Mouse (Mus musculus) kidney, embryonic 15.5 days (tissue): ENCODE results near the gene Lrmda. TPM values are rescaled to one million over a fixed set of nuclear protein-coding genes. Genes with fewer than 3 reads are reported as not detected.
A peak's percentile ranks its signal among the peaks of the same experiment; 100 is the strongest.

Experiments
- ATAC-seq: fragments of 200-750 bp; cut with Nextera tagmentation; replicated peaks from 2 replicates; pipeline ENCODE4 v1.8.0; 2017; ENCODE audit warnings: moderate TSS enrichment; ENCODE audit not compliant: low FRiP score
- H3K27ac ChIP-seq: fragments of 300-500 bp; sonication (generic); 2 replicates; pipeline ENCODE4 v1.5.1; 2015; ENCODE audit warnings: mild to moderate bottlenecking, inconsistent platforms
- H3K27me3 ChIP-seq: fragments of 300-500 bp; sonication (generic); 2 replicates; pipeline ENCODE4 v1.6.1; 2015; ENCODE audit warnings: inconsistent platforms
- H3K36me3 ChIP-seq: fragments of 300-500 bp; sonication (generic); 2 replicates; pipeline ENCODE4 v1.6.1; 2015; ENCODE audit warnings: inconsistent platforms
- H3K4me1 ChIP-seq: fragments of 300-500 bp; sonication (generic); 2 replicates; pipeline ENCODE4 v1.6.1; 2015; ENCODE audit warnings: inconsistent platforms
- H3K4me2 ChIP-seq: fragments of 300-500 bp; sonication (generic); 2 replicates; pipeline ENCODE4 v1.6.1; 2015; ENCODE audit warnings: moderate library complexity, mild to moderate bottlenecking, inconsistent platforms
- H3K4me3 ChIP-seq: fragments of 300-500 bp; sonication (generic); replicated peaks from 2 replicates; pipeline ENCODE4 v1.5.1; 2015; ENCODE audit warnings: mild to moderate bottlenecking, inconsistent platforms
- H3K9ac ChIP-seq: fragments of 300-500 bp; sonication (generic); 2 replicates; pipeline ENCODE4 v1.6.1; 2015; ENCODE audit warnings: mild to moderate bottlenecking, inconsistent platforms
- H3K9me3 ChIP-seq: fragments of 300-500 bp; sonication (generic); replicated peaks from 2 replicates; pipeline ENCODE4 v1.6.1; 2016; ENCODE audit warnings: inconsistent platforms
- WGBS: fragments of 180-500 bp; shearing (Covaris S2); methylation state at CpG from one replicate; pipeline ENCODE4 v1.1.7; 2015; ENCODE audit warnings: mixed read lengths; 5-methylcytosine and 5-hydroxymethylcytosine counted together
- polyA plus RNA-seq: library from polyadenylated mRNA; unstranded; fragments of >200 nt; fragmentation: Nextera tagmentation; extraction: Ambion mirVana; gene quantifications from 2 replicates; pipeline ENCODE4 v1.2.1, GENCODE M21; 2015

The Lrmda gene
- polyA plus RNA-seq, 1 experiment from 2014 or later: 1.1 TPM

DNA sequence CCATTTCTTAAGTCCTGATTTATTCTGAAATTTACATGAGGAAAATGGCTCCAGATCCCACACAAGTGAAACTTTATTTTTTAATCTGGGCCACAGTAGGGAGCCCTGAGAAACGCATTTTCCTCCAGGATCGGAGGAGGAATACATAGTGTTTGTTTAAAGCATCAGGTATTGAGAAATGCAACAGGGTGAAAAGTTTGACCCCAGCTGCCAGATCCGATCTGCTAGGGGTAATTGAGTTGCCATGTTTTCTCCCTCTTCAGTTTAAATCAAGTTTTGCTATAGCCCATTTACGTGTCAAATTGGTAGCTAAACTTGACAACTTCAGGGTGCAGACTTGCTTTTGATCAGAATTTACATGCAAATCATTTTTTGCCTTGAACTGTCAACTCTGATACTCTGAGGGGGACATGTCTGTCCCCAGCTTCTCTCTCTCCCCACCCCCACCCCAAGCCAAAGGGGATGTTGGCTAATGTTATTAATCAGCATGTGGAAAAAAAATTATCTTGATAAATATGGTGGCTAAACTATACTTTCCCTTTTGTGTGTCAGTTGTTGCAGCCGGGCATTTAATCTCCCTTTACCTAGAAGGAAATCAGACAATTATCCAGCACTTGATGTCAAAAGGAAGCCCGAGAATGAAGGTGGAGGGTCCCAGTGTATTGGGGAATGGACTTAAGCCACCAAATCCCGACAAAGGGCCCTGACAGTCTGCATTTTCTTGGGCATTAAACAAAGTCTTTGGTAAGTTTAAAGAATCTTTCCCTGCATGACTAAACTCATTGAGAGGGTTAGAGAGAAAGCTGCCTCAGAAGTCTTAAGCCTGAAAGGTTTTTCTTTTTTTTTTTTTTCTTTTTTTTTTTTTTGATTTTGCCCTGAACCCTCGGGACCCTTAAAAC, 94.2 kb downstream of the Lrmda start:
- 58% methylated on average over 8 of the region's 8 CpGs for WGBS
- no peak for ATAC-seq
- no peaks in the 10 kb centered on the region for H3K36me3 ChIP-seq
- H3K4me3 ChIP-seq: no peak overlapping the region
- H3K9me3 ChIP-seq: no peaks in the 10 kb centered on the region
- no peak overlapping the region for H3K4me2 ChIP-seq
- H3K9ac ChIP-seq: no peak overlapping the region
- peaks cover 43% of the 10 kb centered on the region for H3K4me1 ChIP-seq
- H3K27ac ChIP-seq: no peak overlapping the region
- H3K27me3 ChIP-seq: peaks cover 25% of the 10 kb centered on the region

DNA sequence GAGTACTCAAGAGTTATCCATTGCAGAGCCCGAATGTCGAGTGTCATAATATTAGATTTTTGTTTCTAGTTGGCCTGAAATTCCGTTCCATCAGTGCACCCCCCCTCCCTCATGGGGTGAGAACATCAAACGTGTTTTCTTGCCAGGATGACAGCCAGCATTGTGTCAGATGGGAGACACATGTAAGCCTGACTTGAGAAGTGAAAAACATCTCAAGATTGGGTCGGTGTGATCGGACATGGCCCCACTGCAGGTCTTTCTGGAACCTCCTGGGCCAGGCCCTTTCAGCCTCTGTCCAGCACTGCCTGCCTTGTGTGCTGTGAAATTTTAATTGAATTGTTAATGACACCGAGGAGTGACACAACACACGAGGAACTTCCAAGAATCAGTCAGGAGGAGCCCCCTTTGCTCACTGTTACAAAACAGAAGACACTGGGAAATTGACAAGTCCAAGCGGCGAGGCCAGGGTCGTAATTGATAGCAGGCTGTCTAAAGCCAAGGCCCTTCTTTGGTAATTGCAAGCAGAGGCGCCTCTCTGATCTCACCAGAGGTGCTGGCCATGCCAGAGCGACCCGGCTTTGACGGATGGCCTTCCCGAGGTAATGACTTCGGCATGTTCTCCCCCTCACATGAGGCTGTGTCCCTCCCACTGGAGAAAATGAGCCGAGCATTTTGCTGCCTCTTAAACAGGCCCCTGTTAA, 95.3 kb downstream of the Lrmda start:
- Histone ChIP-seq H3K9me3 (no peaks in the 10 kb centered on the region), H3K4me3 (no peak overlapping the region), H3K4me2 (no peak overlapping the region), H3K9ac (no peak overlapping the region), H3K27me3 (peaks cover 22% of the 10 kb centered on the region), H3K4me1 (peaks cover 36% of the 10 kb centered on the region), H3K27ac (0 out of 2 replicates have a peak overlapping the region, but pooled peaks have one; percentile 5), H3K36me3 (no peaks in the 10 kb centered on the region)
- 26% methylated on average over 18 of the region's 18 CpGs for WGBS
- peak; percentile 78 for ATAC-seq

DNA sequence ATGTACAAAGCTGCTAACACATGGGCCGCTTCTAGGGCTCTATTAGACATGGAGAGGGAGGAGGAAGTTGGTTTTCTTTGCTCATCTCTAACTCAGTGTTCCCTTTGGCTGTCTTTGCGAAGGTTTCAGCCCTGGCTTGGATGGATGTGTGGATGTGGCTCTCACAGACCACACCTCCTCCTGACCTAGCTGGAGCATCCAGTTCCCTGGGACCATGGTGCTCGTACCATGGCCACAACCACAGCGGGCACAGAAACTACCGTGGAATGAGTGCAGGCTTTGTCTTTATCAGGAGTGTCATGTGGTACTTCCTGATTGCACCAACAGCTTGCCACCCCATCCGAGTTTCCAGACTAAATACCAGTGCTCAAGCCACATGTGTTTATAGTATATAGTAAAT, 98.6 kb downstream of the Lrmda start:
- Histone ChIP-seq H3K4me3 (no peak overlapping the region), H3K36me3 (no peaks in the 10 kb centered on the region), H3K27ac (no peak overlapping the region), H3K4me2 (no peak overlapping the region), H3K9me3 (no peaks in the 10 kb centered on the region), H3K4me1 (peaks cover 26% of the 10 kb centered on the region), H3K27me3 (peaks cover 10% of the 10 kb centered on the region; the same call in 1 of the 2 replicates), H3K9ac (no peak overlapping the region)
- WGBS: 70% methylated on average over 6 of the region's 6 CpGs
- ATAC-seq: no peak

DNA sequence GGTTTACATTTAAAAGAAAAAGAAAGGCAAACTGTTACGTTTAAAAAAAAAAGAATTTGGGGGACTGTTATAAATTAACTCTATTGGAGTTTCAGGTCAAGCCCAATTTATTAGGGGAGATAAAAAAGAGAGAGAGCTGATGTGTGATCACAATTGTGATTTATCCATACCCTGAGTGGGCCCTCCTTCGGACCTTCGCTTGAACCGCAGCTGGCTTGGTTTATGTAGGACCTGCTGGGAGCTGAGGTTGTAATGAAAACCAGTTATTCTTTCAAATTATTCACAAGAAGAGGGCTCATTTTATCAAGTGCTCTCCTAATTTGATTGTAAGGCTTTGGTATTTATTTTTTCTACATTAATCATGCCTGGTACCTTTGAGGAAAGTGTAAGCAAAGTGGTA, 99.0 kb downstream of the Lrmda start:
- H3K4me1 ChIP-seq: peaks cover 24% of the 10 kb centered on the region
- H3K36me3 ChIP-seq: no peaks in the 10 kb centered on the region
- no peak for ATAC-seq
- 42% methylated on average over 4 of the region's 4 CpGs for WGBS
- H3K27me3 ChIP-seq: peaks cover 10% of the 10 kb centered on the region; the same call in 1 of the 2 replicates
- H3K9ac ChIP-seq: no peak overlapping the region
- no peak overlapping the region for H3K27ac ChIP-seq
- no peaks in the 10 kb centered on the region for H3K9me3 ChIP-seq
- H3K4me3 ChIP-seq: no peak overlapping the region
- H3K4me2 ChIP-seq: no peak overlapping the region

DNA sequence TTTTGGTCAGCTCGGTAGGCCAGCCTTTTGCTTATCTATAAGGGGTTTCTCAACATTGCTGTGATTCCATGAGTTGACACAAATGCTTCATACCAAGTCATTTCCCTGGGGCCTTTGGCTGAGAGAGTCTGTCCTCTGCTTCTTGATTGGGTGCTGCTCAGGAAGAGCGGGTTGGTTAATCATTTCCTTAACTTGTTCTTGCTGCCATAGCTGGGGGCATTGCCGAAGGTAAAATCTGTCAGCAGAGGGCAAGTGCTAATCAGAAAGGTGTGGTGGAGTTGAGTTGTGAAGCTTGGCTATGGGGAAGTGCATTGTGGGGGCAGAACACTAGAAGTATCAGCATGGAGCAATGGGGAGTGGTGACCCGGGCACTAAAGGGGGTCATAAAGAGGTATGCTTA, 106.8 kb downstream of the Lrmda start:
- no peak overlapping the region for H3K9ac ChIP-seq
- H3K27me3 ChIP-seq: peaks cover 3% of the 10 kb centered on the region; the same call in 1 of the 2 replicates
- no peaks in the 10 kb centered on the region for H3K9me3 ChIP-seq
- H3K4me3 ChIP-seq: no peak overlapping the region
- 69% methylated on average over 4 of the region's 4 CpGs for WGBS
- H3K27ac ChIP-seq: 0 out of 2 replicates have a peak overlapping the region, but pooled peaks have one; percentile 37
- H3K4me2 ChIP-seq: no peak overlapping the region
- H3K4me1 ChIP-seq: peaks cover 7% of the 10 kb centered on the region
- ATAC-seq: 0 out of 2 replicates have a peak, but pooled peaks have one; percentile 18
- H3K36me3 ChIP-seq: no peaks in the 10 kb centered on the region

DNA sequence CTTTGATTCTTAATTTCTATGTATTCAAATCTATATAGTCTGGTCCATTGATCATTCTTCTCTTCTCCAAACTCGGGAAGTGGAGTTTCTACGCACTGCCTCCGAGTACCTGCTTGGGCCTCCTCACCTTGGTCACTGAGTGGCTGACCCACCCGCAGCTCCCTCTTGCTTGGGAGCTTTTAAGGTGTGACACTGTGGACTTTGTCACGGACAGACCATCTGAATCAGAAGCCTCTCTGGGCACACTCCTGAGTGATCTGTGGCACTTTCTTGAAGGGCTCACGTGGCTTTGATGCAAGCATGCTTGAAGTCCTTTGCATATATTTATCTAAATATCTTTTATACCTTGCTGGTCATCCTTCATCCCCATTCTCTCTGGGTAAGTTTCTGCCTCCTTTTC, 107.3 kb downstream of the Lrmda start:
- H3K27ac ChIP-seq: 0 out of 2 replicates have a peak overlapping the region, but pooled peaks have one; percentile 37
- WGBS: 83% methylated on average over 6 of the region's 6 CpGs

DNA sequence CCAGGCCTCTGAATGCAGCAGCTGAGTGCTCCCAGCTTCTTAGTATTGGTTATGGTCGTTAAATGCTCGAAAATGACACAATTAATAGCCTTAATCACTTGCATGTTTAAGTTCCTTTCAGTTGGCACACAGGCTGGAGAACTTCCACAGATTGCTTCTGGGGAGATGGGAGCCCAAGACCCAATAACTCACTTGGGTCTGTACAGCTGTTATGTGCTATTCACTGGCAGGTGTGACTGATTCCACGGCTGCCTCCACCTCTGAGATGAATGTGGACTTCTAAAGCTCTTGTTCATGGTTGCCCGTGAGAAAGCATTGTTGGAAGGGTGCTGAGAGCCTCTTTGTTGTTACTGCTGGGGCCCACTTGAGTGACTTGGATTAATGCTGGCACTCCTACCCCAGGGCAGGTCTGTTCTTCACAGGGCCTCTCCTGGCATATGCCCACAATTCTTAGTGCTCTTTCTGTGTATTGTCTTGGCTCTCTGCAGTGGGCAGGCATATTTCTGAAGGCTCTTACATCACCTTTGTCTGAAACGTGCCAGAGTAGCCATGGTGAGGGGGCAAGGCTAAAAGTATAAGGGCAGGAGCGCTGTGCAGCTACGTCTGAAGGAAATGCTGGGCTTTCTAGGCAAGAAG, 111.6 kb downstream of the Lrmda start:
- no peak overlapping the region for H3K9ac ChIP-seq
- H3K27me3 ChIP-seq: no peaks in the 10 kb centered on the region
- H3K4me3 ChIP-seq: no peak overlapping the region
- peaks cover 7% of the 10 kb centered on the region for H3K4me1 ChIP-seq
- no peak overlapping the region for H3K4me2 ChIP-seq
- no peaks in the 10 kb centered on the region for H3K36me3 ChIP-seq
- no peak for ATAC-seq
- WGBS: 64% methylated on average over 7 of the region's 7 CpGs
- no peaks in the 10 kb centered on the region for H3K9me3 ChIP-seq
- no peak overlapping the region for H3K27ac ChIP-seq

More for the DNA sequence above, 107.3 kb downstream of the Lrmda start:
- Histone ChIP-seq H3K9ac (no peak overlapping the region), H3K36me3 (no peaks in the 10 kb centered on the region), H3K4me2 (no peak overlapping the region), H3K4me3 (no peak overlapping the region), H3K9me3 (no peaks in the 10 kb centered on the region), H3K27me3 (peaks cover 3% of the 10 kb centered on the region; the same call in 1 of the 2 replicates), H3K4me1 (peaks cover 7% of the 10 kb centered on the region)
- no peak for ATAC-seq

DNA sequence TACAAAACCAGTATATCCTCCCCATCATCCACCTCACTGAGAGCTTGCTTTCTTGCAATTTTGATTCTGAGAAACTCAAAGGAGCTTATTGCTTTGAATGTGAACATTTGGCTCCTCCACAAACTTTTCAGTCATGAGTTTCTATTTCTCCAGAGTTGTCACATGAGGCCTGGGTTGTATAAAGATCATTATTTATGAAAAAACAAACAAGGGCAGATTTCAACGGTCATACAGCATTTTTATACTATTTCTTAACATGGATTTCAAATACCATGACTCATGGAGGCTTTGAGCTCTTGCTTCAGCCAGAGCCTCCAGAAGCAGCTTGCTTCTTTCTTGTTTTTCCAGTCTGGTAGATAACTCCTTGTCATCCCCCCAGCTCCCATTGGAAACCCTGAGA, 119.8 kb downstream of the Lrmda start:
- Histone ChIP-seq H3K4me3 (no peak overlapping the region), H3K9me3 (no peaks in the 10 kb centered on the region), H3K9ac (no peak overlapping the region), H3K36me3 (no peaks in the 10 kb centered on the region), H3K4me2 (no peak overlapping the region), H3K4me1 (no peaks in the 10 kb centered on the region; the same call in 1 of the 2 replicates), H3K27ac (no peak overlapping the region), H3K27me3 (peaks cover 3% of the 10 kb centered on the region; the same call in 1 of the 2 replicates)
- WGBS: 78% methylated on average over 1 of the region's 1 CpGs
- no peak for ATAC-seq

DNA sequence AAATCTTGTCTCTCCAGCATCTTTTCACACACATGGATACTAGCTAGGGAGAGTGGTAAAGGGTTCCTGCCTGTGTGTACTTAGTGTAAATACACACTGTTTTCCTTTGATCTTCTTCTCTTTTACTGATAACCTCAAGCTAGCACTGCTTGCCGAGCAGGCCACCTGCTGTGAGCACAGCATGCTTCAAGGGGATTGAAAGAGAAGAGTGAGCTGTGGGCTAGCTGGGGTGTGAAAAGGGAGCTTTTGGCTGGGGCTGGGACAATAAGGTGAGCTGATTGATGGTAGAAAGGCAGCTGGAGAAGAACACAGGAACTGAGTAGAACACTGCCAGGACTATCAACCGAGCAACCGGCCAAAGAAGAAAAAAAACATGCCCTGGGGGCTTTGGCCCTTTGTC, 124.5 kb downstream of the Lrmda start:
- H3K27me3 ChIP-seq: peaks cover 3% of the 10 kb centered on the region; the same call in 1 of the 2 replicates
- no peak overlapping the region for H3K4me3 ChIP-seq
- no peak overlapping the region for H3K9ac ChIP-seq
- no peak overlapping the region for H3K4me2 ChIP-seq
- 40% methylated on average over 3 of the region's 3 CpGs for WGBS
- no peak overlapping the region for H3K27ac ChIP-seq
- no peak for ATAC-seq
- H3K36me3 ChIP-seq: no peaks in the 10 kb centered on the region
- H3K9me3 ChIP-seq: no peaks in the 10 kb centered on the region
- peaks cover 30% of the 10 kb centered on the region for H3K4me1 ChIP-seq

DNA sequence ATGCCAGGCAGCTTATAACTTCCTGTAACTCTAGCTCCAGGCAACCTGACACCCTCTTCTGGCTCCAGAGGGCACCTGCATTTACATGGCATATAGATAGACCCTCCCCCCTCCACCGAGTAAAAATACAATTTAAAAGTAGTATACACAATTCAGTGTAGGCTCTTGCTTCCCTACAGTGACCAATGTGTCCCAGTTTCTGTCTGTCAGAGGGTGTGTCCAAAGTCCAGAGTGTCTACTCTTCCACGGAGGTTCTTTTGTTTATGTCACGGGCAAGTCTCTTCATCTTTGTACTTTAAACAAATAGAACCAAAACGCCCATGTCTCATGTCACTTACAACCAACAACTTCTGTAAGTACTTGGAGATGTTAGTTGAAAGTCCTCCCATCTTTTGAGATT, 126.4 kb downstream of the Lrmda start:
- H3K4me2 ChIP-seq: no peak overlapping the region
- peaks cover 30% of the 10 kb centered on the region for H3K4me1 ChIP-seq
- no peak overlapping the region for H3K9ac ChIP-seq
- H3K36me3 ChIP-seq: no peaks in the 10 kb centered on the region
- no peaks in the 10 kb centered on the region; the same call in 1 of the 2 replicates for H3K27me3 ChIP-seq
- H3K4me3 ChIP-seq: no peak overlapping the region
- no peak overlapping the region for H3K27ac ChIP-seq
- H3K9me3 ChIP-seq: no peaks in the 10 kb centered on the region
- ATAC-seq: no peak
- 47% methylated on average over 4 of the region's 4 CpGs for WGBS

DNA sequence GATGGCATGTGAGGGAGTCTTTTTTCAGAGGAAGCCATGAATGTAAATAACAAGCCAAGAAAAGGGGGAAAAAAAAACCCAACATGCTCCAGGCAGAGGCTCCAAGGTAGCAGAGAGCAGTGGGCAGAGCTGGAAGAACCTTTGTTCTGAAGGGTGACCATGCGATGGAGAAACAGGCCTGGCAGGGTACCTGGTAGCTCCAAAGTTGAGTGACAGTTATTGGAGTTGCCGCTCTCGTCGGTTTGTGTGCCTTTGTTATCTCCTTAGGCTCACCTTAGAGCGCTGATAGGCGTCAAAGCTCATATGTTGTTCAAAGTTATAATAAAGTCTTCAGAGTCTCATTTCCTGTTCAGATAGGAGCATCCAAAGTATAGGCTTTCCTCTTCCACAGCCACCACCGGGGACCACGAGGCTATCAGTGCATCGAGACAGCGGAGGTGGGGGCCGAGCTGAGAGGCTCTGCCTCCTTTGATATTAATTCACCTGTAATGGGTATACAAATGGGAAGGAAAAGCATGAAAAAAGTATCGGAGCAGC, 127.1 kb downstream of the Lrmda start:
- 72% methylated on average over 12 of the region's 12 CpGs for WGBS
- ATAC-seq: no peak
- H3K4me3 ChIP-seq: no peak overlapping the region

More for the DNA sequence above, 127.1 kb downstream of the Lrmda start:
- Histone ChIP-seq H3K27ac (peak overlapping the region; percentile 64; the same call in 1 of the 2 replicates), H3K9me3 (no peaks in the 10 kb centered on the region), H3K36me3 (no peaks in the 10 kb centered on the region), H3K9ac (no peak overlapping the region), H3K4me2 (no peak overlapping the region), H3K27me3 (peaks cover 4% of the 10 kb centered on the region; the same call in 1 of the 2 replicates), H3K4me1 (peaks cover 30% of the 10 kb centered on the region)
